Mouse (Mus musculus) embryonic facial prominence, embryonic 15.5 days (tissue): ENCODE data around the gene Phkb. TPM values are rescaled to one million over a fixed set of nuclear protein-coding genes. Genes with fewer than 3 reads are reported as not detected.

ENCODE experiments used
- ATAC-seq: fragments of 200-750 bp; cut with Nextera tagmentation; 2 replicates; pipeline ENCODE4 v1.8.0; 2017; ENCODE audit warnings: low read depth, moderate TSS enrichment; ENCODE audit not compliant: insufficient number of reproducible peaks, low FRiP score, low TSS enrichment
- H3K27ac ChIP-seq: fragments of 300-500 bp; sonication (generic); replicated peaks from 2 replicates; pipeline ENCODE4 v1.5.1; 2015; ENCODE audit warnings: mild to moderate bottlenecking, inconsistent platforms
- H3K27me3 ChIP-seq: fragments of 300-500 bp; sonication (generic); 2 replicates; pipeline ENCODE4 v1.6.1; 2015; ENCODE audit warnings: inconsistent platforms
- H3K36me3 ChIP-seq: fragments of 300-500 bp; sonication (generic); 2 replicates; pipeline ENCODE4 v1.6.1; 2015; ENCODE audit warnings: mild to moderate bottlenecking, inconsistent platforms
- H3K4me1 ChIP-seq: fragments of 300-500 bp; sonication (generic); 2 replicates; pipeline ENCODE4 v1.6.1; 2015; ENCODE audit warnings: inconsistent platforms
- H3K4me2 ChIP-seq: fragments of 300-500 bp; sonication (generic); replicated peaks from 2 replicates; pipeline ENCODE4 v1.6.1; 2015; ENCODE audit warnings: mild to moderate bottlenecking, inconsistent platforms
- H3K4me3 ChIP-seq: fragments of 300-500 bp; sonication (generic); replicated peaks from 2 replicates; pipeline ENCODE4 v1.5.1; 2015; ENCODE audit warnings: mild to moderate bottlenecking, inconsistent platforms
- H3K9ac ChIP-seq: fragments of 300-500 bp; sonication (generic); 2 replicates; pipeline ENCODE4 v1.6.1; 2015; ENCODE audit warnings: inconsistent platforms
- H3K9me3 ChIP-seq: fragments of 300-500 bp; sonication (generic); replicated peaks from 2 replicates; pipeline ENCODE4 v1.6.1; 2016; ENCODE audit warnings: inconsistent platforms
- WGBS: fragments of 180-500 bp; shearing (Covaris S2); methylation state at CpG from one replicate; pipeline ENCODE4 v1.1.7; 2015; 5-methylcytosine and 5-hydroxymethylcytosine counted together
- polyA plus RNA-seq: library from polyadenylated mRNA; unstranded; fragments of >200 nt; fragmentation: Nextera tagmentation; extraction: Ambion mirVana; gene quantifications from 2 replicates; pipeline ENCODE4 v1.2.1, GENCODE M21; 2015

Phkb gene
- polyA plus RNA-seq, 1 experiment from 2014 or later, result 54.2 TPM

GRCm38 (mm10) chr8:86034662-86035365 lies 194.1 kb downstream of the Phkb start:
- peaks cover 12% of the 10 kb centered on the region; the same call in 1 of the 2 replicates for H3K36me3 ChIP-seq
- H3K4me2 ChIP-seq, result no peak overlapping the region
- no peak overlapping the region for H3K27ac ChIP-seq
- no peak for ATAC-seq
- H3K27me3 ChIP-seq, result no peaks in the 10 kb centered on the region
- H3K9ac ChIP-seq, result no peak overlapping the region
- WGBS, result 74% methylated on average over 6 of the region's 6 CpGs
- H3K9me3 ChIP-seq, result no peaks in the 10 kb centered on the region
- no peak overlapping the region for H3K4me3 ChIP-seq
- H3K4me1 ChIP-seq, result no peaks in the 10 kb centered on the region

- no peak overlapping the region for H3K27ac ChIP-seq
- no peak overlapping the region for H3K4me2 ChIP-seq
- no peak overlapping the region for H3K4me3 ChIP-seq
- H3K27me3 ChIP-seq, result no peaks in the 10 kb centered on the region
- no peak overlapping the region for H3K9ac ChIP-seq
- ATAC-seq, result no peak
- H3K36me3 ChIP-seq, result peaks cover 12% of the 10 kb centered on the region; the same call in 1 of the 2 replicates
- WGBS, result 94% methylated on average over 4 of the region's 4 CpGs
- no peaks in the 10 kb centered on the region for H3K4me1 ChIP-seq
- H3K9me3 ChIP-seq, result no peaks in the 10 kb centered on the region
These were observed 194.6 kb downstream of the Phkb start for GRCm38 (mm10) chr8:86035371-86035770.

GRCm38 (mm10) chr8:86038462-86038861 lies 197.7 kb downstream of the Phkb start:
- no peak overlapping the region for H3K4me3 ChIP-seq
- H3K27ac ChIP-seq, result no peak overlapping the region
- H3K4me2 ChIP-seq, result no peak overlapping the region
- H3K36me3 ChIP-seq, result 0 out of 2 replicates have a peak, but pooled peaks cover 6% of the 10 kb centered on the region
- H3K27me3 ChIP-seq, result no peaks in the 10 kb centered on the region
- no peak overlapping the region for H3K9ac ChIP-seq
- WGBS, result 83% methylated on average over 3 of the region's 3 CpGs
- no peak for ATAC-seq
- no peaks in the 10 kb centered on the region for H3K9me3 ChIP-seq
- no peaks in the 10 kb centered on the region for H3K4me1 ChIP-seq

- Histone ChIP-seq H3K27ac (no peak overlapping the region), H3K27me3 (no peaks in the 10 kb centered on the region), H3K4me3 (no peak overlapping the region), H3K36me3 (0 out of 2 replicates have a peak, but pooled peaks cover 4% of the 10 kb centered on the region), H3K9me3 (no peaks in the 10 kb centered on the region), H3K4me2 (no peak overlapping the region), H3K9ac (no peak overlapping the region), H3K4me1 (no peaks in the 10 kb centered on the region)
- ATAC-seq, result no peak; the same call in 1 of the 2 replicates
- WGBS, result 26% methylated on average over 2 of the region's 2 CpGs
These were observed 201.3 kb downstream of the Phkb start for GRCm38 (mm10) chr8:86042049-86042448.

GRCm38 (mm10) chr8:86050882-86051281 lies 210.1 kb downstream of the Phkb start:
- Histone ChIP-seq H3K36me3 (0 out of 2 replicates have a peak, but pooled peaks cover 5% of the 10 kb centered on the region), H3K27ac (no peak overlapping the region), H3K4me2 (no peak overlapping the region), H3K27me3 (no peaks in the 10 kb centered on the region), H3K4me3 (no peak overlapping the region), H3K9me3 (no peaks in the 10 kb centered on the region), H3K4me1 (no peaks in the 10 kb centered on the region), H3K9ac (no peak overlapping the region)
- 77% methylated on average over 3 of the region's 3 CpGs for WGBS
- ATAC-seq, result no peak

- Histone ChIP-seq H3K27ac (no peak overlapping the region), H3K9me3 (no peaks in the 10 kb centered on the region), H3K9ac (no peak overlapping the region), H3K36me3 (peaks cover 9% of the 10 kb centered on the region), H3K4me2 (no peak overlapping the region), H3K4me1 (no peaks in the 10 kb centered on the region), H3K27me3 (no peaks in the 10 kb centered on the region), H3K4me3 (no peak overlapping the region)
- ATAC-seq, result no peak
- WGBS, result 78% methylated on average over 4 of the region's 4 CpGs
These were observed 211.2 kb downstream of the Phkb start for GRCm38 (mm10) chr8:86052003-86052402.

GRCm38 (mm10) chr8:86058618-86059017 lies 217.9 kb downstream of the Phkb start:
- Histone ChIP-seq H3K27me3 (no peaks in the 10 kb centered on the region), H3K4me2 (no peak overlapping the region), H3K9ac (no peak overlapping the region), H3K4me1 (no peaks in the 10 kb centered on the region), H3K4me3 (no peak overlapping the region), H3K27ac (no peak overlapping the region), H3K9me3 (no peaks in the 10 kb centered on the region), H3K36me3 (peaks cover 19% of the 10 kb centered on the region)
- 83% methylated on average over 5 of the region's 5 CpGs for WGBS
- ATAC-seq, result no peak

GRCm38 (mm10) chr8:86059130-86059529 lies 218.4 kb downstream of the Phkb start:
- ATAC-seq, result no peak
- H3K27me3 ChIP-seq, result no peaks in the 10 kb centered on the region

GRCm38 (mm10) chr8:86063411-86063810 lies 222.7 kb downstream of the Phkb start:
- Histone ChIP-seq H3K4me1 (no peaks in the 10 kb centered on the region), H3K27ac (no peak overlapping the region), H3K36me3 (peaks cover 5% of the 10 kb centered on the region; the same call in 1 of the 2 replicates), H3K4me3 (no peak overlapping the region), H3K4me2 (no peak overlapping the region), H3K9me3 (no peaks in the 10 kb centered on the region), H3K27me3 (no peaks in the 10 kb centered on the region), H3K9ac (no peak overlapping the region)
- ATAC-seq, result no peak
- 97% methylated on average over 2 of the region's 2 CpGs for WGBS

More at GRCm38 (mm10) chr8:86059130-86059529, 218.4 kb downstream of the Phkb start:
- WGBS, result 61% methylated on average over 5 of the region's 5 CpGs
- no peaks in the 10 kb centered on the region for H3K9me3 ChIP-seq
- no peak overlapping the region for H3K4me2 ChIP-seq
- H3K9ac ChIP-seq, result no peak overlapping the region
- H3K4me3 ChIP-seq, result no peak overlapping the region
- H3K27ac ChIP-seq, result no peak overlapping the region
- peaks cover 19% of the 10 kb centered on the region for H3K36me3 ChIP-seq
- H3K4me1 ChIP-seq, result no peaks in the 10 kb centered on the region

GRCm38 (mm10) chr8:86079433-86079832 lies 238.7 kb downstream of the Phkb start:
- Histone ChIP-seq H3K4me1 (no peaks in the 10 kb centered on the region), H3K9me3 (no peaks in the 10 kb centered on the region), H3K36me3 (no peaks in the 10 kb centered on the region), H3K4me2 (no peak overlapping the region), H3K27ac (no peak overlapping the region), H3K9ac (no peak overlapping the region), H3K4me3 (no peak overlapping the region), H3K27me3 (no peaks in the 10 kb centered on the region)
- ATAC-seq, result no peak
- 88% methylated on average over 1 of the region's 1 CpGs for WGBS

- Histone ChIP-seq H3K4me1 (no peaks in the 10 kb centered on the region), H3K27me3 (no peaks in the 10 kb centered on the region), H3K9me3 (no peaks in the 10 kb centered on the region), H3K9ac (no peak overlapping the region), H3K4me3 (no peak overlapping the region), H3K27ac (no peak overlapping the region), H3K4me2 (no peak overlapping the region), H3K36me3 (no peaks in the 10 kb centered on the region)
- ATAC-seq, result no peak
- 46% methylated on average over 4 of the region's 4 CpGs for WGBS
These were observed 242.6 kb downstream of the Phkb start for GRCm38 (mm10) chr8:86083346-86083745.

- 88% methylated on average over 2 of the region's 2 CpGs for WGBS
- Histone ChIP-seq H3K36me3 (no peaks in the 10 kb centered on the region), H3K27ac (no peak overlapping the region), H3K4me2 (no peak overlapping the region), H3K9ac (no peak overlapping the region), H3K27me3 (no peaks in the 10 kb centered on the region), H3K4me3 (no peak overlapping the region), H3K4me1 (no peaks in the 10 kb centered on the region), H3K9me3 (no peaks in the 10 kb centered on the region)
- ATAC-seq, result no peak
These were observed 246.0 kb downstream of the Phkb start for GRCm38 (mm10) chr8:86086791-86087190.
